Mouse (Mus musculus) layer of hippocampus, adult 2 months (tissue): Measurements from ENCODE around the gene Itgb3. TPM values are rescaled to one million over a fixed set of nuclear protein-coding genes. Genes with fewer than 3 reads are reported as not detected.

Experiments used
- DNase-seq, 2 experiments: peaks; one replicate each; pipeline ENCODE4 v3.0.0; 2022; ENCODE audit warnings: low spot score in 2 of 2
- H3K27ac ChIP-seq: fragments of 200-600 bp; 2 replicates; pipeline ENCODE4 v1.8.1; 2022
- H3K4me3 ChIP-seq: fragments of 200-600 bp; 2 replicates; pipeline ENCODE4 v1.8.1; 2022; ENCODE audit warnings: mild to moderate bottlenecking
- CTCF ChIP-seq: fragments of 200-600 bp; conservative IDR thresholded peaks from 2 replicates; pipeline ENCODE4 v1.8.1; 2022; ENCODE audit warnings: antibody characterized with exemption, mild to moderate bottlenecking, moderate library complexity
- total RNA-seq, 2 experiments: library from RNA; stranded (reverse); gene quantifications; 2 replicates each; pipeline ENCODE4 v1.2.3; 2021

The Itgb3 gene
- total RNA-seq, 2 experiments from 2014 or later, result 1.3 to 1.4 TPM

DNA sequence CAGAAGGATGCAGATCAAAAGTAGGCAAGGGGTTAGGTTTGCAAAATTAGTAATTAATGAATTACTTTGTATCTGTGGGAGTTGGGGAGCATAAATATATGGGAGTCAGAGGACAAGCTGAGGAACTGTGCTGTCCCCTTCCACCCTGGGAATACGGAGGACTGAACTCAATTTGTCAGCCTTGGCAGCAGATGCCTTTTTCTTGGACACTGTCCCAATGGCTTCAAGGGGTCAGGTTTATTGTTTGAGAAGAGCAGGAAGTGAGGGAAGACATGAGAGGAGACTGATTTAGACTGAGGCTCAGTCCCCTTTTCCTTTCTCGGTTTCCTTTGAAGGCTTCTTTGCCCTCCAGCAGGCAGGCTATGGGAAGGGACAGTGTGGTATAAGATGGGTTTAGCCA lies 35.2 kb upstream of the Itgb3 start:
- Histone ChIP-seq H3K4me3 (no peak overlapping the region), H3K27ac (no peak overlapping the region)
- DNase-seq, result no peak
- no peak for TF ChIP-seq CTCF

DNA sequence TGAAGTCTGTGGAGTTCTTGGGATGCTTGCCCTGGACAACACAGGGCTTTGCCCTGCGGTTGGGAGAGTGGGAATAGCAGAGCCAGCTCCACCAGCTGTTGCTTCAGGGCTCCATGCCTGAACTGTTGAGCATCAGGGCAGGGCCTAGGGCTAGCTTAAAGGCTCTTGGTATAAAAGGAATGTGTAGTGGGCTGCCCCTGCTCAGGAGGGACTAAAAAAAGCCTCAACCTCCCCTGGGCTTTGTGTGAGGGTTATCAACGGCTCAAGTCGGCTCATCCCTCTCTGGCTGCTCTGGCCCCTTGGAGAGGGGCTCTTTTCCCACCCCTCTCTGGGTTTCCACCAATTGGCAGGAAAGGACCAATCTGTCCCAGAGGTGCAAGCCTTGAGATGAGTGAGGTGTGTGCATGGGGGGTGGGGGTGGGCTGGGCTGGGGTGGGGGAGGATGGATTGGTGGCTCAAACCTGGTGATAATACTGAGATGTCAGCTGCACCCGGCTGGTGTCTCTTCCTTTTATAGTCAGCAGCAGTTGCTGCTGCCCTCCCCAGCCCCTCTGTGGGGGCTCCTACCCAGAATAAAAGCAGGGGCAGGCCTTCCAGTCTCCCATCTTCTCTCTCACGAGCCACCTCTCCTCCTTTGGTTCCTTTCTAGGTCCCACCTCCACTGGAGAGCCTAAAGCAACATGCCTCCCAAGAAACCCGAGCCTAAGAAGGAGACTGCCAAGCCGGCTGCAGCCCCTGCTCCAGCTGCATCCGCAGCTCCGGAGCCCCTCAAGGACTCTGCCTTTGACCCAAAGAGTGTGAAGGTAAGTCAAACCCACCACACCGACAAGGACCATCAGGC lies 30.8 kb upstream of the Itgb3 start:
- H3K4me3 ChIP-seq, result no peak overlapping the region
- no peak overlapping the region for H3K27ac ChIP-seq
- DNase-seq, result no peak
- no peak for TF ChIP-seq CTCF

DNA sequence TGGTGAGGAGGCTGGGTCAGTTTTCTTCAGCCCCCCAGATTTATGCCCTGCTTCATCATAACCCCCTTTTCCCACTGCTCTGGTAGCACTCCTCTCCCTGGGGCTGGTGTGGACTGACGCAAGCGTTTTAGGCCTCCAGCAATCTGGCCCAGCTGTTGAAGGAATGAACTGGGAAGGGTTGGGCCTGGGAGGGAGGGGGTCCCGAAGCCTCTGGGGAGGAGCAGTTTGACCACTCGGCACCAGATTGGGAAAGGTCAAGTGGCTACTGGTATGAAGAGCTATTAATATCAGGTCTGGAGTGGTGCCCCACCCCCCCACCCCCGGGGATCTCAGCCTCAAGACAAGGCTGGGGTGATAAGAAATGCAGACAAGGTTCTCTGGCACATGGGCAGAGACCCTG lies 29.7 kb upstream of the Itgb3 start:
- Histone ChIP-seq H3K27ac (no peak overlapping the region), H3K4me3 (no peak overlapping the region)
- DNase-seq, result no peak
- TF ChIP-seq CTCF, result no peak

DNA sequence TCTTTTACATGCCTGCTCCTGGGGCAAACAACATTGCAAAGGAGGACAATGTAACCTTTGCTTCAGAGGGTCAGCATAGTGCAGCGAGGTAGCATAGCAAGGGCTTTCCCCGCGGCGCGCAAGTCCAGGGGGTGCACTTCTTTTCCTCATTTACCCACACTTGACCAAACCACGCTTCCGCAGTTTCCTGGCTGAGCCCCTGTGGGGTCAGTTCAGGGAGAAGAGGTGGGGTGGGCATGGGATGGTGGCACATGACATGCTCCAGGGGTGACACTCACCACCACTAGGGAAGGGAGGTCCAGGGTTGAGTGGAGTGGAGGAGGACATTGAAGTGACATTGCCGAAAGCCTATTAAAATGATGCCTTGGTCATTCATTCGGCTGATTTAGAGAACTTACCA lies 28.7 kb upstream of the Itgb3 start:
- Histone ChIP-seq H3K4me3 (no peak overlapping the region), H3K27ac (no peak overlapping the region; the same call in 1 of the 2 replicates)
- DNase-seq, result no peak
- no peak for TF ChIP-seq CTCF

DNA sequence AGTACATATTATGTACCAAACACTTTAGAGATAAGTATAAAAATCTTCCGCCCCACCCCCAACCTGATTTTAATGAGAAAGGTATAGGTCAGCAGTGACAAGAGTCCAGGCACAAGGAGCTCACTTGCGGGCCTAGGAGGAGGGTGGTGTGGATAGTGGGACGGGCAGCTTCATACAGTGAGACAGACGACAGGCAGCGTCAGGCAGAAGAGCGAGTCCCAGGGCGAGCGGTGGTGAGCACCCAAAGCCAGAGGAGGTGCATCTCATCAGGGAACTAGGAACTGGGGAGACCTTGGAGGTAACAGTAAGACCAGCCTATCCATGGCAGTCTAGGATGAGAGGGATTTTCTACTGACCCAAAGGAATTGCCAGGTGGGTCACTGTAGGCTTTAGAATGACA lies 28.2 kb upstream of the Itgb3 start:
- DNase-seq, result no peak
- Histone ChIP-seq H3K27ac (no peak overlapping the region), H3K4me3 (no peak overlapping the region)
- TF ChIP-seq CTCF, result no peak

DNA sequence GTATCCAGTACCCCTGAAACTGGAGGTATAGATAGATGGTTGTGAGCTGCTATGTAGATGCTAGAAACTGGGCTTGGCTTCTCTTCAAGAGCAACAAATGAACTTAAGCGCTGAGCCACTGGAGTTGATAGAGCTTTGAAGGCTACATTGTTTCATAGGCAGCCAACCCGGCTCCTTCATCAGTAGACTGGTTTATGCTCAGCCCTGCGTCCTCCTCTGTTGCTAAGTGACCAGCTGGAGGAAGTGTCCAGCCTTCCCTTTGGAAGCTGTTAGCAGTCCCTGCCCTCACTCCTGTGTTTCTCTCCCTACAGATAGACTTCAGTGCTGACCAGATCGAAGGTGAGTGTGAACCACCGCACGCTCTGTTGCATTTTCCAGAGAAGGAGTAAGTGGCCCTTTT lies 27.7 kb upstream of the Itgb3 start:
- H3K27ac ChIP-seq, result peak overlapping the region; percentile 52
- no peak for TF ChIP-seq CTCF
- DNase-seq, result no peak
- no peak overlapping the region for H3K4me3 ChIP-seq

DNA sequence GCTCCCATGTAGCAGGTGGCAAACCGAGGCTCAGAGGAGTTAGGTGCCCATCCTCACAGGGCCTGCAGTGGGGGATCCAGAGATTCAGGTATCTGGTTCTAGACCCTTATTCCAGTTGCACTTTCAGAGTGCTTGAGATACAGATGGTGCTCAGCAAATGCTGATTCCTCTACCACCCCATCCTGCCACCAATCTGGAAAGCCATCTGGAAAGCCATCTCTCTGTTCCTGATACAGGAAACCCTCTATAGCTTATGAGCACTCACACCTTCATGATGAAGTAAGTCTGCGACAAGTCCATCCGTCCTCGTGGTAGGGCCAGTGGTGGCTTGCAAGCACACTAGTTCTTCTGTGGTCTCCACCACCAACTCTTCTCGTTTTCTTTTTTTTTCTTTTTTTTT lies 27.2 kb upstream of the Itgb3 start:
- peak; percentile 67 to 74 for DNase-seq
- Histone ChIP-seq H3K4me3 (no peak overlapping the region), H3K27ac (peak overlapping the region; percentile 52)
- no peak for TF ChIP-seq CTCF

DNA sequence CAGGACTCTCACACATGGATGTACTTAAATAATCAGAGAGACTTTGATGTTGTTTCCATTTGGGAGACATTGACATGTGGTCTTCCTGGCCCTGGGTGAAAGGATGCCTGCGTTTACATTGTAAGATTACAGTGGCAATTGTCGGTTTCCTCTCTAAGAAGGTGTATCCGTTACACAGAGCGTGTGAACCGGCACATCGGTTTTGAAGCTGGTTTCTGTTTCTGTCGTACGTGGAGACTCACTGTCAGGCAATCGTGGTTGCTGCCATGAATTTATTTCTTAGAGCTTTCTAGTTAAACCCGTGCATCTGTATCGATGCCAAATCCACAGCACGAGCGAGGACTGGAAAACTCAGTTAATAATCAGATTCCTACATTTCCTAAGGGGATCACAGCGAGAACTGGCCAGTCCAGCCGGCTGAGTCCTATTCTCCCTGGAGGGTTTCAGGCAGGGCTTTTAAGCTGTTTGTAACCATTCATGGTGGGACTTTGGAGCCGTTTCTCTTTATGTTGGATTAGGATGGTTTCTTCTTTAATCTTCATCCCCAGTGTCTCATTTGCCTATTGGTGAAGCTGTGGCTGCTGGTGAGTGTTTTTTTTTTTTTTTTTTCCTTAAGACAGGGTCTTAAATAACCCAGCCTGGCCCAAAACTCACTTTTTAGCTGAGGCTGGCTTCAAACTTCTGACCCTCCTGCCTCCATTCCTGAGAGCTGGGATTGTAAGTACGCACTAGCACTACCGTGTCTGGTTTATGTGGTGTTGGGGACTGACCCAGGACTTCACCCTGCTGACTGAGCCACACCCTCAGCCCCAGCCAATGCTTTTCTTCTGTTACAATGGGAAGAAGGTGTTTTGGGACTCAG lies 26.1 kb upstream of the Itgb3 start:
- Histone ChIP-seq H3K27ac (peak overlapping the region; percentile 52; the same call in 1 of the 2 replicates), H3K4me3 (peak overlapping the region; percentile 14; the same call in 1 of the 2 replicates)
- TF ChIP-seq CTCF, result no peak
- DNase-seq, result no peak

DNA sequence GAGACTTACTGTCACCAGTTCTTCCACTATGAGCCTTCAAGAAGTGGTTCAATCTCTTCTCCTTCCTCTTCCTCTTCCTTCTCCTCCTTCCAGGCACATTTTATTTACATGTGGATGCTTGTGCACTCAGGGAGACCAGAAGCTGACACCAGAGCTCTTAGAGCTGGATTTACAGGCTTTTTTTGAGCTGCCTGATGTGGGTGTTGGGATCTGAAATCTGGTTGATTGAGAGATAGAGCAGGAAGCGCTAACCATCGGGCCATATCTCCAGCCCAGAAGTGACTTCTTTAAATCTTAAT lies 25.5 kb upstream of the Itgb3 start:
- Histone ChIP-seq H3K27ac (no peak overlapping the region), H3K4me3 (no peak overlapping the region)
- no peak for TF ChIP-seq CTCF
- DNase-seq, result no peak

DNA sequence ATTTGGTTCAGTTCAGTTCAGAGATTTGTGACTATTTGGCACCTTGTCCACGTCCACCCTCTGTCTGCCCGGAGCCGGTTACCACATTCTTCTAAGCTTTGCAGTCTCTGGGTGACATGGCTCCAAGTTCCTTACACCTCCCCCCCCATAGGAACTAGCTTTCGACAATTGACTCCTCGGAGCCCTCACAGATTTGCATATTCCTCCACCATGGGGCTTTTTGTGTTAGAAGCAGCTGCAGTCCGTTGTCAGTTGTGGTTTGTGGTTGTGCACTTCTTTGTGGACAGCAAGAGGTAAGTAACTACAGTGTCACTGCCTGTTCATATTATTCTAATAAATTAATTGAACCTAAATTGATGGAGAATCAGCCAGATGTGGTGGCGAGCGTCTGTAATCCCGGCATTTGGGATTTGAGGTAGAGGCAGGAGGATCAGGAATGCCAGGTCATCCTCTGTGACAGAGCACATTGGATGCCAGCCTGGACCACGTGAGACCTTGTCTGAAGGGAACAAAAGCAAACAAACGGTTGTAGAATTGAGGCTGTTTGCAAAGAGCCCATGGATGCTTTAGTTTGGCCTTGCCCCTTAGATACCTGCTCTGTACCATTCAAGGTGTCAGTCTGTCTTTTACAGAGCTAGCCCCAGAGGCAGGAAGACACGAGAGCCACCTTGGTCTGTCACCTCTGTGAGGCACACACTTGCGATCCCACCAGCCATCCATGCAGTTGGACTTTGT lies 25.0 kb upstream of the Itgb3 start:
- H3K4me3 ChIP-seq, result no peak overlapping the region
- no peak for TF ChIP-seq CTCF
- no peak for DNase-seq
- H3K27ac ChIP-seq, result no peak overlapping the region

DNA sequence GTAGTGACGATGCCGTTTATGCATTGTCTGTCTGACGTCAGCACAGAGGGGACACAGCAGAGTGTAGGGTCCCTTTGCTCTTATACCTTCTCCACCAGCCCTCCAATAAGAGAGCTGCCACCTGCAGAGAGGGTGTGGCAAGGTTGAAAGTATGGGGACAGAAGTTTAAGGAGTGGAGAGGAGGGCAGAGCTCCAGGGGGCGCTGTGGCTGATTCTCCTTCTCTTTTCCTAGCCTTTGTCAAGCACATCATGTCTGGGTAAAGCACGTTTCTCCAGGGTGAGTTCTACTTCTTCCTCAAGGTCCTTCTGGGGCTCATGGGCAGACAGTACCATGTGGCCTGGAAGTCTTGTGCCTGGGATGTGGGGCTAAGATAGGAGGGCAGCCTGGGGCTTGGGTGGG lies 22.3 kb upstream of the Itgb3 start:
- no peak for TF ChIP-seq CTCF
- Histone ChIP-seq H3K4me3 (no peak overlapping the region), H3K27ac (no peak overlapping the region)

DNA sequence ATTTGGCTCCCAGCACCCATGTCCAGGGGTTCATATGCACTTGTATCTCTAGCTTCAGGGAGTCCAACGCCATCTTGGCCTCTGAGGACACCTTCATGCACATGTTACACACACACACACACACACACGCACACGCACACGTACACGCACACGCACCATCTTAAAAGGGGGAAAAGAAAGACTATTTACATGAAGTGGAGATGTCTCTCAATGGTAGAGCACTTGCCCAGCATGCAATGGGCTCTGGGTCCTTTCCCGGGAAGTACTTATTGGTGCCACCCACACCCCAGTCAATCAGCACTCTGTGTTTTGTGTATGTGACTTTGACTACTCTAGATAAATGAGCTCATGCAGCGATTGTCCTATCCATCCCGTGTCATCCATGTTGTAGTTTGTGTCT lies 19.9 kb upstream of the Itgb3 start:
- H3K4me3 ChIP-seq, result no peak overlapping the region
- no peak for DNase-seq
- H3K27ac ChIP-seq, result no peak overlapping the region
- no peak for TF ChIP-seq CTCF

More for the DNA sequence above, 22.3 kb upstream of the Itgb3 start:
- DNase-seq, result no peak

DNA sequence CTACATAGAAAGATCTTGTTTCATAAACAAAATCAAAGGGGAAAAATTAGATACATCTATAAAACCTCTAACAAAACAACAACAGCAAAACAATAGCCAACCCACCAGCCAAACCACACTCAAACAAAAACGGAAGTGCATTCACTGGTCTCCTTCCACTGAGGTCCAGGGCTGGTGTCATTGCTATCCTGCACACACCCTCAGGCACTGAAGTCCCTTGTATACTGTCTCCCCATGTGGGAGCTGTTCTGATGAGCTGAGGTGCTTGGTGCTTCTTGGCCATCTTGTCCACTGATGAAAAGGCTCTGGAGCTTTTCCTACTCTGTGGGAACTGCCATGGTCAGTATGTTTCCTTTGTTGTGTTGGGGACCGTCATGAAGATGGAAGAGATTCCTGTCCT lies 19.3 kb upstream of the Itgb3 start:
- Histone ChIP-seq H3K27ac (no peak overlapping the region), H3K4me3 (no peak overlapping the region)
- DNase-seq, result no peak
- no peak for TF ChIP-seq CTCF
